Mouse (Mus musculus): ENCODE data around the gene Btrc.

GRCm38 (mm10) chr19:45527382-45527781, 163.8 kb downstream of the Btrc start:
- no peak for TF ChIP-seq CTCF (IDR thresholded peaks at IDR 0.05; ENCODE audit: low read depth, low read length)
- TF ChIP-seq GATA1 (IDR thresholded peaks at IDR 0.05; ENCODE audit: borderline replicate concordance, low read length), result no peak
- no peak for TF ChIP-seq TAL1 (conservative IDR thresholded peaks at IDR 0.05; ENCODE audit: low read depth, low read length)

All from G1E (cell line).